Mouse (Mus musculus): ENCODE measurements around the gene Larp1. TPM values are rescaled to one million over a fixed set of nuclear protein-coding genes. Genes with fewer than 3 reads are reported as not detected.
"Not testable (repeated sequence)": the region's sequence is repeated elsewhere in the genome, so short reads cannot be mapped to it uniquely, and the experiment has no call there.

Gene Larp1
- polyA plus RNA-seq, 1 experiment from 2014 or later: 17.5 TPM

GRCm38 (mm10) chr11:58031176-58031575, 22.3 kb downstream of the Larp1 start:
- Histone ChIP-seq H3K4me1 (peaks cover 9% of the 10 kb centered on the region; the same call in 1 of the 2 replicates), H3K27me3 (no peaks in the 10 kb centered on the region), H3K4me3 (no peak overlapping the region), H3K9ac (no peak overlapping the region), H3K27ac (no peak overlapping the region), H3K36me3 (no peaks in the 10 kb centered on the region), H3K4me2 (replicated peaks) (no peak overlapping the region), H3K9me3 (no peaks in the 10 kb centered on the region)
- ATAC-seq (ENCODE audit: insufficient number of reproducible peaks, insufficient read depth, low FRiP score, low TSS enrichment): no peak
- WGBS: 77% methylated on average over 6 of the region's 6 CpGs

GRCm38 (mm10) chr11:58033635-58034034, 24.8 kb downstream of the Larp1 start:
- Histone ChIP-seq H3K27me3 (no peaks in the 10 kb centered on the region), H3K4me2 (replicated peaks) (no peak overlapping the region), H3K9ac (no peak overlapping the region), H3K27ac (no peak overlapping the region), H3K4me3 (no peak overlapping the region), H3K4me1 (peaks cover 9% of the 10 kb centered on the region; the same call in 1 of the 2 replicates), H3K36me3 (no peaks in the 10 kb centered on the region), H3K9me3 (no peaks in the 10 kb centered on the region)
- 82% methylated on average over 3 of the region's 3 CpGs for WGBS
- ATAC-seq (ENCODE audit: insufficient number of reproducible peaks, insufficient read depth, low FRiP score, low TSS enrichment): no peak

GRCm38 (mm10) chr11:58039027-58039426, 30.2 kb downstream of the Larp1 start:
- 86% methylated on average over 1 of the region's 1 CpGs for WGBS

GRCm38 (mm10) chr11:58042861-58043431, 34.1 kb downstream of the Larp1 start:
- ATAC-seq (ENCODE audit: insufficient number of reproducible peaks, insufficient read depth, low FRiP score, low TSS enrichment): no peak
- Histone ChIP-seq H3K9ac (no peak overlapping the region), H3K4me3 (no peak overlapping the region), H3K4me2 (replicated peaks) (no peak overlapping the region), H3K27me3 (no peaks in the 10 kb centered on the region), H3K27ac (no peak overlapping the region), H3K4me1 (no peaks in the 10 kb centered on the region), H3K9me3 (no peaks in the 10 kb centered on the region), H3K36me3 (peaks cover 29% of the 10 kb centered on the region)
- WGBS: 93% methylated on average over 5 of the region's 5 CpGs

More at GRCm38 (mm10) chr11:58039027-58039426, 30.2 kb downstream of the Larp1 start:
- no peak overlapping the region for H3K9ac ChIP-seq
- no peak for ATAC-seq (ENCODE audit: insufficient number of reproducible peaks, insufficient read depth, low FRiP score, low TSS enrichment)
- H3K27me3 ChIP-seq: no peaks in the 10 kb centered on the region
- H3K27ac ChIP-seq: no peak overlapping the region
- no peaks in the 10 kb centered on the region for H3K4me1 ChIP-seq
- H3K9me3 ChIP-seq: no peaks in the 10 kb centered on the region
- H3K4me3 ChIP-seq: no peak overlapping the region
- H3K4me2 ChIP-seq (replicated peaks): no peak overlapping the region
- H3K36me3 ChIP-seq: peaks cover 16% of the 10 kb centered on the region; the same call in 1 of the 2 replicates

- no peak overlapping the region for H3K9ac ChIP-seq
- no peak for ATAC-seq (ENCODE audit: insufficient number of reproducible peaks, insufficient read depth, low FRiP score, low TSS enrichment)
- H3K9me3 ChIP-seq: no peaks in the 10 kb centered on the region
- no peak overlapping the region for H3K4me2 ChIP-seq (replicated peaks)
- no peaks in the 10 kb centered on the region for H3K27me3 ChIP-seq
- H3K4me1 ChIP-seq: no peaks in the 10 kb centered on the region
- peaks cover 63% of the 10 kb centered on the region for H3K36me3 ChIP-seq
- H3K27ac ChIP-seq: no peak overlapping the region
- WGBS: 77% methylated on average over 4 of the region's 4 CpGs
- H3K4me3 ChIP-seq: no peak overlapping the region
These were observed 37.6 kb downstream of the Larp1 start for GRCm38 (mm10) chr11:58046438-58046837.

- no peak overlapping the region for H3K4me3 ChIP-seq
- no peak overlapping the region for H3K27ac ChIP-seq
- no peaks in the 10 kb centered on the region for H3K27me3 ChIP-seq
- no peak for ATAC-seq (ENCODE audit: insufficient number of reproducible peaks, insufficient read depth, low FRiP score, low TSS enrichment)
- no peaks in the 10 kb centered on the region for H3K9me3 ChIP-seq
- peaks cover 66% of the 10 kb centered on the region for H3K36me3 ChIP-seq
- H3K9ac ChIP-seq: no peak overlapping the region
- no peaks in the 10 kb centered on the region for H3K4me1 ChIP-seq
- no peak overlapping the region for H3K4me2 ChIP-seq (replicated peaks)
- 65% methylated on average over 6 of the region's 6 CpGs for WGBS
These were observed 48.6 kb downstream of the Larp1 start for GRCm38 (mm10) chr11:58057455-58057854.

- 92% methylated on average over 7 of the region's 7 CpGs for WGBS
- H3K9ac ChIP-seq; H3K27me3 ChIP-seq; H3K4me2 ChIP-seq (replicated peaks); H3K4me1 ChIP-seq; H3K4me3 ChIP-seq; H3K9me3 ChIP-seq; H3K27ac ChIP-seq: not testable (repeated sequence)
- H3K36me3 ChIP-seq: peaks cover 46% of the 10 kb centered on the region
- peak; percentile 70; the same call in 1 of the 2 replicates for ATAC-seq (ENCODE audit: insufficient number of reproducible peaks, insufficient read depth, low FRiP score, low TSS enrichment)
These were observed 50.9 kb downstream of the Larp1 start for GRCm38 (mm10) chr11:58059752-58060151.

DNA sequence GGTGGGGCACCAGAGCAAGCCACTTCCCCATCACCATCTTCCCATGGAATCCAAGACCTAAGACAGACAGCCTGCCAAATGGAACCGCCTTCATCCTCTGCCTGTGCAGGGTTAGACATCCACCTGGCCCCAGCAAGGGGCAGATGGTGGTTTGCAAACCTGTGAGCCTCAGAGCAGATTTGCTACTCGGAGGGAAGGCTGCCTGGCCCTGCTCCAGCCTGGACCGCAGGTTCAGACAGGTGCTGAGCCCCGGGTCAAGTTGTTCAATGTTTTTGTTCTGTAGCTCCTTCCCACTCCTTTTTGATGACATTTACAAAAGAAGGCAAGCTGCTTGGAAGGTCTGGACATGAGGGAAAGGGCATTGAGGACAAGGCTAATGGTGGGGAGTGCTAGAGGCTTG, 52.4 kb downstream of the Larp1 start:
- not testable (repeated sequence) for H3K9me3 ChIP-seq; H3K27me3 ChIP-seq; ATAC-seq (ENCODE audit: insufficient number of reproducible peaks, insufficient read depth, low FRiP score, low TSS enrichment); H3K4me3 ChIP-seq; H3K4me1 ChIP-seq; H3K4me2 ChIP-seq (replicated peaks); H3K9ac ChIP-seq; H3K27ac ChIP-seq
- H3K36me3 ChIP-seq: peaks cover 35% of the 10 kb centered on the region
- WGBS: 87% methylated on average over 4 of the region's 4 CpGs

- Histone ChIP-seq H3K36me3 (peaks cover 27% of the 10 kb centered on the region), H3K4me3 (no peak overlapping the region), H3K27me3 (no peaks in the 10 kb centered on the region), H3K4me1 (no peaks in the 10 kb centered on the region), H3K9ac (no peak overlapping the region), H3K9me3 (no peaks in the 10 kb centered on the region), H3K4me2 (replicated peaks) (no peak overlapping the region), H3K27ac (no peak overlapping the region)
- 84% methylated on average over 4 of the region's 4 CpGs for WGBS
- no peak for ATAC-seq (ENCODE audit: insufficient number of reproducible peaks, insufficient read depth, low FRiP score, low TSS enrichment)
These were observed 53.7 kb downstream of the Larp1 start for GRCm38 (mm10) chr11:58062586-58062985.

GRCm38 (mm10) chr11:58065025-58065424, 56.2 kb downstream of the Larp1 start:
- H3K9me3 ChIP-seq: no peaks in the 10 kb centered on the region
- no peak for ATAC-seq (ENCODE audit: insufficient number of reproducible peaks, insufficient read depth, low FRiP score, low TSS enrichment)
- H3K27ac ChIP-seq: no peak overlapping the region
- H3K4me2 ChIP-seq (replicated peaks): no peak overlapping the region
- H3K4me3 ChIP-seq: no peak overlapping the region
- H3K4me1 ChIP-seq: no peaks in the 10 kb centered on the region
- WGBS: 87% methylated on average over 4 of the region's 4 CpGs
- H3K9ac ChIP-seq: no peak overlapping the region
- peaks cover 10% of the 10 kb centered on the region for H3K36me3 ChIP-seq
- H3K27me3 ChIP-seq: no peaks in the 10 kb centered on the region

- Histone ChIP-seq H3K36me3 (no peaks in the 10 kb centered on the region), H3K27me3 (no peaks in the 10 kb centered on the region), H3K9me3 (no peaks in the 10 kb centered on the region), H3K4me3 (no peak overlapping the region), H3K4me2 (replicated peaks) (no peak overlapping the region), H3K4me1 (no peaks in the 10 kb centered on the region), H3K27ac (no peak overlapping the region), H3K9ac (no peak overlapping the region)
- 81% methylated on average over 3 of the region's 3 CpGs for WGBS
- no peak for ATAC-seq (ENCODE audit: insufficient number of reproducible peaks, insufficient read depth, low FRiP score, low TSS enrichment)
These were observed 64.1 kb downstream of the Larp1 start for GRCm38 (mm10) chr11:58072978-58073377.

DNA sequence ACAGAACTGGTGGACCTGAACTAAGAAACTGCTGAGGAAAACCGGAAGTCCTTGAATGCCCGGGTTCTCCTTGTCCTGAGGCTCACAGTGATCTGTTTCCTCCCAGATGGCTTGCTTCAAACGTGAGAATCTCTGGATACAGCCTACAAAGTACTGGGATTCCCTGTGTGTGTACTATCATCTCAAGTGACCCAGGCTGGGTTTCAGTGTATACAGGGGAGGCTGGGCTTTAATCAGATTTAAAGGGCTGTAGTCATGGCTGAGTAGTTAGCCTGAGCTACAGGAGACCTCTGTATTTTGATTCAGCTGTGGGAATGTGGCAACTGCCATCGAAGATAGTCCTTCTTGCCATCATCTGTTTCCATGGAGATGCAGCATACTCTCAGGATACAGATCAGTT, 68.4 kb downstream of the Larp1 start:
- no peak overlapping the region for H3K4me2 ChIP-seq (replicated peaks)
- H3K4me3 ChIP-seq: no peak overlapping the region
- WGBS: 75% methylated on average over 4 of the region's 4 CpGs
- no peaks in the 10 kb centered on the region for H3K27me3 ChIP-seq
- H3K27ac ChIP-seq: no peak overlapping the region
- no peaks in the 10 kb centered on the region for H3K36me3 ChIP-seq
- no peak for ATAC-seq (ENCODE audit: insufficient number of reproducible peaks, insufficient read depth, low FRiP score, low TSS enrichment)
- H3K9ac ChIP-seq: no peak overlapping the region
- no peaks in the 10 kb centered on the region for H3K4me1 ChIP-seq
- no peaks in the 10 kb centered on the region for H3K9me3 ChIP-seq
